10 mouse cellular contexts compared by ENCODE assay signal in genomic region chr19:32102294-32102975, GRCm38 (mm10). TPM values are rescaled to one million over a fixed set of nuclear protein-coding genes. Genes with fewer than 3 reads are reported as not detected.
DNase-seq lines count a peak whose midpoint lies in the region; ATAC-seq lines count a peak whose summit lies in the region.
"Had no signal": no experiment of that assay in that cellular context is flagged by ENCODE, and none has a peak within 500 bp of the region (broad histone marks: within the 10 kb centered on the region; RNA-seq: fewer than 3 reads in every experiment).

No protein-coding gene starts in this region.

- 39% methylated on average over 18 of the region's 18 CpGs for WGBS in kidney, embryonic 14.5 days
- WGBS in embryonic facial prominence, embryonic 12.5 days: 16% methylated on average over 18 of the region's 18 CpGs
- WGBS in forebrain, embryonic 13.5 days: 25% methylated on average over 18 of the region's 18 CpGs
- 27% methylated on average over 18 of the region's 18 CpGs for WGBS in midbrain, embryonic 10.5 days

- H3K4me3 ChIP-seq in kidney, embryonic 14.5 days (ENCODE audit: low read length): peak overlapping the region; percentile 11; the same call in 1 of the 2 replicates
- H3K4me3 ChIP-seq in embryonic facial prominence, embryonic 12.5 days: peak overlapping the region; percentile 17
- peak overlapping the region; percentile 35 for H3K4me3 ChIP-seq in forebrain, embryonic 13.5 days
- H3K4me3 ChIP-seq in midbrain, embryonic 10.5 days: peak overlapping the region; percentile 44

- H3K4me1 ChIP-seq in kidney, embryonic 14.5 days (ENCODE audit: control insufficient read depth, insufficient read depth, low read length): peaks cover 3% of the 10 kb centered on the region; the same call in 1 of the 2 replicates
- peaks cover 16% of the 10 kb centered on the region for H3K4me1 ChIP-seq in embryonic facial prominence, embryonic 12.5 days
- H3K4me1 ChIP-seq in forebrain, embryonic 13.5 days: peaks cover 9% of the 10 kb centered on the region
- peaks cover 15% of the 10 kb centered on the region for H3K4me1 ChIP-seq in midbrain, embryonic 10.5 days

- no peak for DNase-seq in kidney, adult 8-10 months
- DNase-seq in midbrain, embryonic 10.5 days (ENCODE audit: low spot score): no peak
- no peak for DNase-seq in spleen, postnatal 4 days (ENCODE audit: low spot score in 2 of 2)
- no peak for DNase-seq in yolk sac, embryonic 10.5 days (ENCODE audit: low spot score)
- no peak for DNase-seq in left cerebral cortex, adult 18-20 months (ENCODE audit: low spot score in 2 of 2)
- DNase-seq: adrenal gland, postnatal 25 days had no signal

- no peaks in the 10 kb centered on the region for H3K36me3 ChIP-seq in kidney, embryonic 14.5 days (ENCODE audit: control insufficient read depth, insufficient read depth, low read length)
- H3K36me3 ChIP-seq in embryonic facial prominence, embryonic 12.5 days: no peaks in the 10 kb centered on the region
- no peaks in the 10 kb centered on the region for H3K36me3 ChIP-seq in forebrain, embryonic 13.5 days (ENCODE audit: poor library complexity, severe bottlenecking)
- H3K36me3 ChIP-seq in midbrain, embryonic 10.5 days: no peaks in the 10 kb centered on the region
- H3K36me3 ChIP-seq: G1E had no signal

- no peak overlapping the region for H3K27ac ChIP-seq in kidney, embryonic 14.5 days (ENCODE audit: low read depth, low read length)
- H3K27ac ChIP-seq in embryonic facial prominence, embryonic 12.5 days: no peak overlapping the region
- H3K27ac ChIP-seq in forebrain, embryonic 13.5 days: no peak overlapping the region
- H3K27ac ChIP-seq in midbrain, embryonic 10.5 days (replicated peaks): peak overlapping the region; percentile 19; the same call in 1 of the 2 replicates

- peak overlapping the region; percentile 29 for H3K4me2 ChIP-seq in kidney, embryonic 14.5 days (replicated peaks; ENCODE audit: low read depth, low read length)
- peak overlapping the region; percentile 45 for H3K4me2 ChIP-seq in embryonic facial prominence, embryonic 12.5 days (replicated peaks)
- peak overlapping the region; percentile 55 for H3K4me2 ChIP-seq in forebrain, embryonic 13.5 days

- no peak for ATAC-seq in kidney, embryonic 14.5 days (ENCODE audit: low FRiP score, low TSS enrichment)
- no peak for ATAC-seq in embryonic facial prominence, embryonic 12.5 days (ENCODE audit: insufficient number of reproducible peaks, insufficient read depth, low FRiP score, low TSS enrichment)
- ATAC-seq in forebrain, embryonic 13.5 days: peak; percentile 38

- no peaks in the 10 kb centered on the region for H3K9me3 ChIP-seq in kidney, embryonic 14.5 days (ENCODE audit: control insufficient read depth, low read length)
- H3K9me3 ChIP-seq in embryonic facial prominence, embryonic 12.5 days: no peaks in the 10 kb centered on the region
- H3K9me3 ChIP-seq in forebrain, embryonic 13.5 days (replicated peaks): no peaks in the 10 kb centered on the region
- H3K9me3 ChIP-seq in midbrain, embryonic 10.5 days (replicated peaks): no peaks in the 10 kb centered on the region
- H3K9me3 ChIP-seq: G1E had no signal

- no peak overlapping the region for H3K9ac ChIP-seq in kidney, embryonic 14.5 days (ENCODE audit: low read depth, low read length)
- no peak overlapping the region for H3K9ac ChIP-seq in embryonic facial prominence, embryonic 12.5 days
- peak overlapping the region; percentile 48 for H3K9ac ChIP-seq in forebrain, embryonic 13.5 days

- no peaks in the 10 kb centered on the region for H3K27me3 ChIP-seq in kidney, embryonic 14.5 days (ENCODE audit: control insufficient read depth, insufficient read depth, low read length)
- H3K27me3 ChIP-seq in embryonic facial prominence, embryonic 12.5 days: no peaks in the 10 kb centered on the region
- no peaks in the 10 kb centered on the region for H3K27me3 ChIP-seq in forebrain, embryonic 13.5 days
- peaks cover 20% of the 10 kb centered on the region for H3K27me3 ChIP-seq in midbrain, embryonic 10.5 days (ENCODE audit: low read depth, poor library complexity, severe bottlenecking)

RNA-seq across cellular contexts. Expression of gene Asah2, which starts 5.6 kb away (rescaled TPM):
- 1.6 and 1.8 TPM in 2 replicates for polyA plus RNA-seq in kidney, embryonic 14.5 days (2014; fragmentation: Nextera tagmentation; extraction: Ambion mirVana)
- polyA plus RNA-seq in embryonic facial prominence, embryonic 12.5 days (2016; fragmentation: Nextera tagmentation; extraction: Ambion mirVana): 1.6 and 1.7 TPM in 2 replicates
- polyA plus RNA-seq in forebrain, embryonic 13.5 days (2015; fragmentation: Nextera tagmentation; extraction: Ambion mirVana): 0.18 and 0.34 TPM in 2 replicates
- 0.23 and 0.34 TPM in 2 replicates for polyA plus RNA-seq in midbrain, embryonic 10.5 days (2016; fragmentation: Nextera tagmentation; extraction: Ambion mirVana)
- 10 to 100 TPM; 11.5 to 12.1 TPM for total RNA-seq in left cerebral cortex, adult 18-20 months (2021)
